In the genomic region with DNA sequence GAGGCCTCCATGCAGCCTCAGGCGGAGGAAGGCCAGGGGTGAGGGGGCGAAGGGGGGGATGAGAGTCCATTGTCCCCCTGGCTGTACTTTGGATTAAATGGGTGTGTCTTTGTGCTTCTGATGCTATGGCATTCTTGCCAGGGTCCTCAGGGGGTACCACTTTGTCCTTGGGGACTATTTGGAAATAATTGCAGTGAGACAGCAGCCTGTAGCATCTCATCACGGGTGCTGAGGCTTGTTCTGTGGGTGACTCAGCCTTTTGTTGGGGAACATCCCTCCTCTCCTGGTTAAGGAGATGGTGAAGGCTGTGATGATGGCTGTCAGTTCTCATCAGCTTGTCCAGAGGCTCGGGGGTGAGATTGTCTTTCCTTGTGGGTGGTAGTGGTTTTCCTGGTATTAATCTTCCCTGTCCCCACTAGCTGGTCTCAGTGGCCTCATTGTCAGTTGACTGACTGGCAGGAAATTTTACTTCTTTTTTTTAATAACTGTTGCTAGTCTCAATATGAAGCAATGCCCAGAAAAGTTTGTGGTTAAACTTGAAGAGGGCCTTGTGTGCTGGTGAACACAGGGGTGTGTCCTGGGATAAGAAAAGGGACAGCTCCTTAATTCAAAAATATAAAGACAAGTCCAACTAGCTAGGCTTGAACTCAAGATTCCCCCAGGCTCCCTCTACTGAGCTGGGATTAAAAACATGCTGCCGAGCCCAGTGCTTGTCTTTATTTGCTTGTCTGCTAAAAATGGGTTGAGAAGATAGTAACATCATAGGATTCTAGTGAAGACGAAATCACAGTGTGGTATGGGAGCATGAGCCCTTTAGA, we compare ENCODE assay signal across 8 mouse cellular contexts. TPM values are rescaled to one million over a fixed set of nuclear protein-coding genes. Genes with fewer than 3 reads are reported as not detected.
DNase-seq lines count a peak whose midpoint lies in the region; ATAC-seq and TF ChIP-seq lines count a peak whose summit lies in the region.

No protein-coding gene starts in this region.

- H3K36me3 ChIP-seq in E14TG2a.4 (ENCODE audit: insufficient read depth, low read length): peaks cover 56% of the 10 kb centered on the region
- H3K36me3 ChIP-seq in forebrain, postnatal 0 days (ENCODE audit: insufficient read depth): peaks cover 21% of the 10 kb centered on the region

- H3K4me3 ChIP-seq in E14TG2a.4 (replicated peaks; ENCODE audit: low read length): peak overlapping the region; percentile 100
- peak overlapping the region; percentile 85; the same call in 1 of the 2 replicates for H3K4me3 ChIP-seq in forebrain, postnatal 0 days (ENCODE audit: low read depth, low read length)

- DNase-seq in heart, adult 11 months: peak; percentile 89
- no peak for DNase-seq in heart, postnatal 4 days
- no peak for DNase-seq in forebrain, postnatal 0 days
- no peak for DNase-seq in right cerebral cortex, postnatal 25 days
- no peak for DNase-seq in spleen, adult 12 weeks (ENCODE audit: low spot score)
- DNase-seq in ovary, postnatal 14 days (ENCODE audit: low spot score): no peak

- H3K27ac ChIP-seq in forebrain, postnatal 0 days (ENCODE audit: low read depth, low read length): no peak overlapping the region

- no peak for ATAC-seq in forebrain, postnatal 0 days
- peak; percentile 14 for ATAC-seq in megakaryocyte, adult 5-6 weeks (ENCODE audit: poor library complexity, severe bottlenecking)

- WGBS in forebrain, postnatal 0 days: 29% methylated on average over 6 of the region's 6 CpGs

- TF ChIP-seq CTCF in E14TG2a.4 (conservative IDR thresholded peaks at IDR 0.05; ENCODE audit: low read length): no peak
- TF ChIP-seq CTCF in forebrain, postnatal 0 days (IDR thresholded peaks at IDR 0.05; ENCODE audit: low read depth): no peak

- H3K4me2 ChIP-seq in forebrain, postnatal 0 days (ENCODE audit: low read depth): peak overlapping the region; percentile 86

- peaks cover 47% of the 10 kb centered on the region for H3K4me1 ChIP-seq in E14TG2a.4 (replicated peaks; ENCODE audit: low read depth, low read length)
- H3K4me1 ChIP-seq in forebrain, postnatal 0 days (ENCODE audit: insufficient read depth): peaks cover 19% of the 10 kb centered on the region

- H3K9me3 ChIP-seq in E14TG2a.4 (ENCODE audit: low read length): no peaks in the 10 kb centered on the region
- H3K9me3 ChIP-seq in forebrain, postnatal 0 days (ENCODE audit: low read length): no peaks in the 10 kb centered on the region

- no peaks in the 10 kb centered on the region for H3K27me3 ChIP-seq in E14TG2a.4 (ENCODE audit: insufficient read depth, low read length)
- H3K27me3 ChIP-seq in forebrain, postnatal 0 days (ENCODE audit: insufficient read depth, low read length): no peaks in the 10 kb centered on the region

- H3K9ac ChIP-seq in forebrain, postnatal 0 days: peak overlapping the region; percentile 28

RNA-seq across cellular contexts. Expression of a gene that starts 2.3 kb away (rescaled TPM):
- 100 to 1,000 TPM; 150 to 162 TPM for total RNA-seq in heart, postnatal 4 days (2021)
- total RNA-seq in forebrain, postnatal 0 days (2014; rRNA removed): 400 and 416 TPM in 2 replicates
- polyA plus RNA-seq in forebrain, postnatal 0 days (2015; fragmentation: Nextera tagmentation; extraction: Ambion mirVana): 501 and 537 TPM in 2 replicates
- total RNA-seq in megakaryocyte, adult 5-6 weeks (2015): 587 and 602 TPM in 2 replicates
- total RNA-seq in megakaryocyte, adult 5-6 weeks (2017): 254 and 291 TPM in 2 replicates

RNA-seq across cellular contexts. Expression of a gene that starts 18.0 kb away (rescaled TPM):
- total RNA-seq in heart, postnatal 4 days (2021): 10 to 100 TPM; 19.9 to 23.4 TPM
- 17.0 and 19.5 TPM in 2 replicates for total RNA-seq in forebrain, postnatal 0 days (2014; rRNA removed)
- polyA plus RNA-seq in forebrain, postnatal 0 days (2015; fragmentation: Nextera tagmentation; extraction: Ambion mirVana): 12.3 and 14.4 TPM in 2 replicates
- total RNA-seq in megakaryocyte, adult 5-6 weeks (2015): 2.3 and 3.4 TPM in 2 replicates
- 4.6 and 5.1 TPM in 2 replicates for total RNA-seq in megakaryocyte, adult 5-6 weeks (2017)

RNA-seq across cellular contexts. Expression of a gene that starts 19.2 kb away (rescaled TPM):
- 10 to 100 TPM; 18.0 to 18.2 TPM for total RNA-seq in heart, postnatal 4 days (2021)
- 29.6 and 33.3 TPM in 2 replicates for total RNA-seq in forebrain, postnatal 0 days (2014; rRNA removed)
- 69.4 and 71.0 TPM in 2 replicates for polyA plus RNA-seq in forebrain, postnatal 0 days (2015; fragmentation: Nextera tagmentation; extraction: Ambion mirVana)
- 37.0 and 38.6 TPM in 2 replicates for total RNA-seq in megakaryocyte, adult 5-6 weeks (2015)
- total RNA-seq in megakaryocyte, adult 5-6 weeks (2017): 29.3 and 40.2 TPM in 2 replicates

RNA-seq across cellular contexts. Expression of a gene that starts 19.3 kb away (rescaled TPM):
- total RNA-seq in heart, postnatal 4 days (2021): 10 to 100 TPM; 30.7 to 31.7 TPM
- 53.3 and 58.6 TPM in 2 replicates for total RNA-seq in forebrain, postnatal 0 days (2014; rRNA removed)
- polyA plus RNA-seq in forebrain, postnatal 0 days (2015; fragmentation: Nextera tagmentation; extraction: Ambion mirVana): 96.8 and 97.4 TPM in 2 replicates
- total RNA-seq in megakaryocyte, adult 5-6 weeks (2015): 25.9 and 36.1 TPM in 2 replicates
- total RNA-seq in megakaryocyte, adult 5-6 weeks (2017): 22.4 and 26.4 TPM in 2 replicates
